Mouse (Mus musculus): ENCODE measurements around the gene Olfr844. TPM values are rescaled to one million over a fixed set of nuclear protein-coding genes. Genes with fewer than 3 reads are reported as not detected.

Olfr844 gene
- polyA plus RNA-seq (2017; shearing (Covaris generic)), result not detected

DNA sequence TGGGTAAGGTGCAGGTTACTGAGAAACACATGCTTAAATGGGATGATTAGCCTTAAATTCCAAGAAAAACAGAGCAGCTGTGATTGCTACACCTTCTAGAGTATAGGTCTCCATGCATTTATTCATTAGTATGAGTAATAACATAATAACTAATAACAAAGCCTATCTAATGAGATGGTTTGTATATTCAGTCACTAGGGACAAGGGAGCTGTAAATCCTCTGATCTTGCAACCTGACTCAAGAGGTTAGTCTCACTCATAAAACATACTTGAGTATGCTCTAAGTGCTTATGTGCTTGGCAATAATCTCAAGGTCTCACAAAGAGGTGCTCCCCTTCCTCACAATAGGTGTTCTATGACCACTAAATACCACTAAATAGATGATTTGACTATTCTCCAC lies at the start of gene Olfr844:
Olfr844 (plus strand) TSS at position 301 of the 400 bp plus-strand sequence.

GRCm38 (mm10) chr9:19336157-19336556 lies 20.0 kb downstream of the Olfr844 start, which contains the start of gene Olfr845:
TSS of gene Olfr845 (plus strand) at chr9:19336457.

GRCm38 (mm10) chr9:19363905-19364304 lies 47.8 kb downstream of the Olfr844 start, which contains the start of gene Olfr846:
TSS of gene Olfr846 (minus strand) at chr9:19364005.

Other genes with a start within 250 kb of the Olfr844 start
- gene Olfr836, start 196.0 kb upstream of the Olfr844 start, polyA plus RNA-seq (2017; shearing (Covaris generic)), result not detected
- not detected for gene Olfr837, start 180.0 kb upstream of the Olfr844 start, polyA plus RNA-seq (2017; shearing (Covaris generic))
- under 1 TPM in 1 of 2 experiments, not detected in 1; 0.04 TPM for gene Olfr839-ps1, start 139.0 kb upstream of the Olfr844 start, polyA plus RNA-seq (2017; shearing (Covaris generic))
- under 1 TPM in 1 of 2 experiments, not detected in 1; 0.12 TPM for gene Olfr843, start 64.4 kb upstream of the Olfr844 start, polyA plus RNA-seq (2017; shearing (Covaris generic))
- not detected for gene Olfr845, start 20.1 kb downstream of the Olfr844 start, polyA plus RNA-seq (2017; shearing (Covaris generic))
- not detected for gene Olfr846, start 47.7 kb downstream of the Olfr844 start, polyA plus RNA-seq (2017; shearing (Covaris generic))
- not detected for gene Olfr847, start 62.3 kb downstream of the Olfr844 start, polyA plus RNA-seq (2017; shearing (Covaris generic))
- gene Olfr849, start 123.9 kb downstream of the Olfr844 start, polyA plus RNA-seq (2017; shearing (Covaris generic)), result not detected
- gene Olfr850, start 161.9 kb downstream of the Olfr844 start, polyA plus RNA-seq (2017; shearing (Covaris generic)), result not detected
- gene Olfr851, start 176.9 kb downstream of the Olfr844 start, polyA plus RNA-seq (2017; shearing (Covaris generic)), result not detected
- not detected for gene Olfr853, start 224.7 kb downstream of the Olfr844 start, polyA plus RNA-seq (2017; shearing (Covaris generic))

Measured in activated CD4-positive, CD25-positive, alpha-beta regulatory T cell (primary cell).